Mouse (Mus musculus) stomach, postnatal 0 days (tissue): ENCODE results near the gene Reln. TPM values are rescaled to one million over a fixed set of nuclear protein-coding genes. Genes with fewer than 3 reads are reported as not detected.

Experiments
- ATAC-seq: fragments of 200-750 bp; cut with Nextera tagmentation; 2 replicates; pipeline ENCODE4 v1.8.0; 2017; ENCODE audit not compliant: low FRiP score, low TSS enrichment
- DNase-seq: peaks from one replicate; pipeline ENCODE4 v3.0.0-alpha.2; 2016; ENCODE audit warnings: low spot score
- H3K27ac ChIP-seq: fragments of 300-500 bp; sonication (generic); replicated peaks from 2 replicates; pipeline ENCODE4 v1.5.1; 2014; ENCODE audit warnings: mild to moderate bottlenecking, control low read depth
- H3K27me3 ChIP-seq: fragments of 300-500 bp; sonication (generic); 2 replicates; pipeline ENCODE4 v1.6.1; 2014; ENCODE audit warnings: low read length; ENCODE audit not compliant: control insufficient read depth, insufficient read depth
- H3K36me3 ChIP-seq: fragments of 300-500 bp; sonication (generic); 2 replicates; pipeline ENCODE4 v1.6.1; 2014; ENCODE audit warnings: low read length, mixed read lengths; ENCODE audit not compliant: control insufficient read depth, insufficient read depth
- H3K4me1 ChIP-seq: fragments of 300-500 bp; sonication (generic); replicated peaks from 2 replicates; pipeline ENCODE4 v1.6.1; 2014; ENCODE audit warnings: antibody characterized with exemption; ENCODE audit not compliant: control insufficient read depth, insufficient read depth
- H3K4me2 ChIP-seq: fragments of 300-500 bp; sonication (generic); replicated peaks from 2 replicates; pipeline ENCODE4 v1.6.1; 2014; ENCODE audit warnings: low read depth, mild to moderate bottlenecking, control low read depth, moderate library complexity
- H3K4me3 ChIP-seq: fragments of 300-500 bp; sonication (generic); 2 replicates; pipeline ENCODE4 v1.5.1; 2014; ENCODE audit warnings: low read depth, low read length, control low read depth
- H3K9ac ChIP-seq: fragments of 300-500 bp; sonication (generic); 2 replicates; pipeline ENCODE4 v1.6.1; 2014; ENCODE audit warnings: mild to moderate bottlenecking, low read length, control low read depth, mixed read lengths
- H3K9me3 ChIP-seq: fragments of 300-500 bp; sonication (generic); 2 replicates; pipeline ENCODE4 v1.6.1; 2016; ENCODE audit warnings: low read length; ENCODE audit not compliant: control insufficient read depth
- CTCF ChIP-seq: IDR thresholded peaks from 2 replicates; pipeline ENCODE4 v1.5.1; 2016; ENCODE audit warnings: antibody characterized with exemption, low read depth, mild to moderate bottlenecking, moderate library complexity
- EP300 ChIP-seq: optimal IDR thresholded peaks from 2 replicates; pipeline ENCODE3; 2016; ENCODE audit warnings: antibody characterized with exemption
- WGBS: fragments of 180-500 bp; shearing (Covaris S2); extraction: QIAGEN DNeasy Blood & Tissue Kit; methylation state at CpG from one replicate; pipeline ENCODE4 v1.1.7; 2014; 5-methylcytosine and 5-hydroxymethylcytosine counted together
- polyA plus RNA-seq: library from polyadenylated mRNA; unstranded; fragments of >200 nt; fragmentation: Nextera tagmentation; extraction: Ambion mirVana; gene quantifications from 2 replicates; pipeline ENCODE4 v1.2.1, GENCODE M21; 2015

Reln gene
- polyA plus RNA-seq, 1 experiment from 2014 or later, result 1.6 TPM

- no peak overlapping the region for H3K4me2 ChIP-seq
- 52% methylated on average over 4 of the region's 4 CpGs for WGBS
- TF ChIP-seq EP300 (no peak), CTCF (no peak)
- DNase-seq, result no peak
- no peak overlapping the region for H3K27ac ChIP-seq
- H3K4me1 ChIP-seq, result no peaks in the 10 kb centered on the region
- H3K36me3 ChIP-seq, result no peaks in the 10 kb centered on the region
- no peak overlapping the region for H3K9ac ChIP-seq
- H3K9me3 ChIP-seq, result no peaks in the 10 kb centered on the region
- H3K27me3 ChIP-seq, result no peaks in the 10 kb centered on the region
- H3K4me3 ChIP-seq, result no peak overlapping the region
- ATAC-seq, result no peak
Observed at GRCm38 (mm10) chr5:21919281-21919780, 425.2 kb downstream of the Reln start.

- Histone ChIP-seq H3K4me3 (no peak overlapping the region), H3K4me2 (no peak overlapping the region), H3K27me3 (no peaks in the 10 kb centered on the region), H3K27ac (no peak overlapping the region), H3K4me1 (no peaks in the 10 kb centered on the region), H3K9ac (no peak overlapping the region), H3K36me3 (no peaks in the 10 kb centered on the region), H3K9me3 (no peaks in the 10 kb centered on the region)
- DNase-seq (no peak), ATAC-seq (no peak)
- TF ChIP-seq CTCF (peak; percentile 54), EP300 (no peak)
Observed at GRCm38 (mm10) chr5:21915973-21916372, 428.5 kb downstream of the Reln start.

- H3K4me3 ChIP-seq, result no peak overlapping the region
- TF ChIP-seq CTCF (no peak), EP300 (no peak)
- H3K4me1 ChIP-seq, result no peaks in the 10 kb centered on the region
- no peaks in the 10 kb centered on the region for H3K36me3 ChIP-seq
- no peak overlapping the region for H3K4me2 ChIP-seq
- H3K9ac ChIP-seq, result no peak overlapping the region
- ATAC-seq (no peak), DNase-seq (no peak)
- no peak overlapping the region for H3K27ac ChIP-seq
- H3K9me3 ChIP-seq, result no peaks in the 10 kb centered on the region
- WGBS, result 41% methylated on average over 3 of the region's 3 CpGs
- no peaks in the 10 kb centered on the region for H3K27me3 ChIP-seq
Observed at GRCm38 (mm10) chr5:21914776-21915175, 429.7 kb downstream of the Reln start.

- WGBS, result 79% methylated on average over 23 of the region's 23 CpGs
- Histone ChIP-seq H3K9ac (no peak overlapping the region), H3K27me3 (no peaks in the 10 kb centered on the region), H3K4me3 (no peak overlapping the region), H3K27ac (no peak overlapping the region), H3K36me3 (no peaks in the 10 kb centered on the region), H3K9me3 (no peaks in the 10 kb centered on the region), H3K4me2 (no peak overlapping the region), H3K4me1 (no peaks in the 10 kb centered on the region)
- DNase-seq, result no peak
- TF ChIP-seq EP300 (no peak), CTCF (no peak)
- no peak for ATAC-seq
Observed at GRCm38 (mm10) chr5:21912835-21913530, 431.5 kb downstream of the Reln start.

GRCm38 (mm10) chr5:21910726-21911125 is 433.8 kb downstream of the Reln start:
- 90% methylated on average over 12 of the region's 12 CpGs for WGBS
- no peak overlapping the region for H3K27ac ChIP-seq
- TF ChIP-seq EP300, result no peak
- no peak for TF ChIP-seq CTCF
- H3K27me3 ChIP-seq, result no peaks in the 10 kb centered on the region
- H3K9ac ChIP-seq, result no peak overlapping the region
- no peak overlapping the region for H3K4me3 ChIP-seq
- no peaks in the 10 kb centered on the region for H3K36me3 ChIP-seq
- no peaks in the 10 kb centered on the region for H3K9me3 ChIP-seq
- ATAC-seq (no peak), DNase-seq (no peak)
- no peak overlapping the region for H3K4me2 ChIP-seq
- H3K4me1 ChIP-seq, result no peaks in the 10 kb centered on the region

GRCm38 (mm10) chr5:21909713-21910112 is 434.8 kb downstream of the Reln start:
- WGBS, result 78% methylated on average over 3 of the region's 3 CpGs
- no peak for DNase-seq
- Histone ChIP-seq H3K4me2 (no peak overlapping the region), H3K9me3 (no peaks in the 10 kb centered on the region), H3K4me3 (no peak overlapping the region), H3K9ac (no peak overlapping the region), H3K27me3 (no peaks in the 10 kb centered on the region), H3K4me1 (no peaks in the 10 kb centered on the region), H3K27ac (no peak overlapping the region), H3K36me3 (no peaks in the 10 kb centered on the region)
- no peak for ATAC-seq
- no peak for TF ChIP-seq CTCF
- TF ChIP-seq EP300, result no peak
